ENCODE assay signal across 8 mouse cellular contexts in genomic region chr13:56522081-56522820, GRCm38 (mm10). TPM values are rescaled to one million over a fixed set of nuclear protein-coding genes. Genes with fewer than 3 reads are reported as not detected.
DNase-seq lines count a peak whose midpoint lies in the region; ATAC-seq and TF ChIP-seq lines count a peak whose summit lies in the region.

Fbxl21 (plus strand) TSS chr13:56522472.

- no peak for TF ChIP-seq CTCF in CH12.LX (conservative IDR thresholded peaks at IDR 0.05 in 1 of 2, IDR thresholded peaks at IDR 0.05 in 1 of 2; ENCODE audit: low read depth in 2 of 2, low read length in 2 of 2)

- peaks cover 0 to 8% of the 10 kb centered on the region in 2 experiments; a peak in 1 of 4 replicates for H3K4me1 ChIP-seq in CH12.LX (ENCODE audit: control insufficient read depth in 1 of 2, insufficient read depth in 2 of 2)
- H3K4me1 ChIP-seq in forebrain, embryonic 12.5 days, result peaks cover 3% of the 10 kb centered on the region
- H3K4me1 ChIP-seq in heart, embryonic 16.5 days (ENCODE audit: control insufficient read depth, insufficient read depth, low read length), result no peaks in the 10 kb centered on the region
- peaks cover 8% of the 10 kb centered on the region for H3K4me1 ChIP-seq in liver, embryonic 13.5 days (replicated peaks)
- no peaks in the 10 kb centered on the region for H3K4me1 ChIP-seq in stomach, embryonic 14.5 days (ENCODE audit: control insufficient read depth, insufficient read depth, low read length)

- TF ChIP-seq EP300 in CH12.LX (IDR thresholded peaks at IDR 0.05; ENCODE audit: low read length), result no peak

- TF ChIP-seq RAD21 in CH12.LX (IDR thresholded peaks at IDR 0.05; ENCODE audit: low read depth, low read length), result no peak

- ATAC-seq in cerebellum, adult (ENCODE audit: insufficient number of reproducible peaks, low FRiP score, low TSS enrichment), result peak; percentile 98
- peak; percentile 98 for ATAC-seq in forebrain, embryonic 12.5 days (ENCODE audit: low FRiP score)
- peak; percentile 98 for ATAC-seq in heart, embryonic 16.5 days (replicated peaks; ENCODE audit: extremely low read depth, insufficient read depth, low FRiP score)
- ATAC-seq in liver, embryonic 13.5 days (ENCODE audit: low read depth), result peak; percentile 97
- ATAC-seq in stomach, embryonic 14.5 days (ENCODE audit: insufficient number of reproducible peaks, insufficient read depth, low FRiP score, low read depth), result peak; percentile 99

- H3K36me3 ChIP-seq in CH12.LX (replicated peaks in 1 of 2; ENCODE audit: control insufficient read depth in 1 of 2, insufficient read depth in 1 of 2, low read length in 1 of 2), result no peaks in the 10 kb centered on the region
- H3K36me3 ChIP-seq in forebrain, embryonic 12.5 days (replicated peaks), result no peaks in the 10 kb centered on the region
- no peaks in the 10 kb centered on the region for H3K36me3 ChIP-seq in heart, embryonic 16.5 days (ENCODE audit: control insufficient read depth, insufficient read depth)
- no peaks in the 10 kb centered on the region for H3K36me3 ChIP-seq in liver, embryonic 13.5 days
- H3K36me3 ChIP-seq in stomach, embryonic 14.5 days (ENCODE audit: control insufficient read depth, insufficient read depth, low read length), result no peaks in the 10 kb centered on the region

- peaks cover 2% of the 10 kb centered on the region for H3K9me3 ChIP-seq in CH12.LX (replicated peaks; ENCODE audit: low read length)
- H3K9me3 ChIP-seq in forebrain, embryonic 12.5 days, result no peaks in the 10 kb centered on the region
- H3K9me3 ChIP-seq in heart, embryonic 16.5 days (replicated peaks; ENCODE audit: control insufficient read depth, low read length), result no peaks in the 10 kb centered on the region
- H3K9me3 ChIP-seq in liver, embryonic 13.5 days (replicated peaks), result no peaks in the 10 kb centered on the region
- no peaks in the 10 kb centered on the region for H3K9me3 ChIP-seq in stomach, embryonic 14.5 days (ENCODE audit: control insufficient read depth, low read depth, low read length)

- 0 out of 2 replicates have a peak within 1 kb of the TSS, but pooled peaks have one; percentile 13 for H3K9ac ChIP-seq in CH12.LX (ENCODE audit: insufficient read depth, low read depth)
- peak within 1 kb of the TSS; percentile 64 for H3K9ac ChIP-seq in forebrain, embryonic 12.5 days
- H3K9ac ChIP-seq in heart, embryonic 16.5 days (ENCODE audit: low read length), result peak within 1 kb of the TSS; percentile 69
- H3K9ac ChIP-seq in liver, embryonic 13.5 days, result peak within 1 kb of the TSS; percentile 62
- H3K9ac ChIP-seq in stomach, embryonic 14.5 days (replicated peaks; ENCODE audit: low read depth, low read length), result peak within 1 kb of the TSS; percentile 43

- no peak within 1 kb of the TSS for H3K27ac ChIP-seq in CH12.LX (ENCODE audit: insufficient read depth, low read depth)
- H3K27ac ChIP-seq in forebrain, embryonic 12.5 days, result no peak within 1 kb of the TSS
- H3K27ac ChIP-seq in heart, embryonic 16.5 days (ENCODE audit: low read length), result no peak within 1 kb of the TSS; the same call in 1 of the 2 replicates
- H3K27ac ChIP-seq in liver, embryonic 13.5 days, result no peak within 1 kb of the TSS
- H3K27ac ChIP-seq in stomach, embryonic 14.5 days (ENCODE audit: low read length), result no peak within 1 kb of the TSS; the same call in 1 of the 2 replicates

- peak within 1 kb of the TSS; percentile 93 for H3K4me2 ChIP-seq in CH12.LX (ENCODE audit: insufficient read depth, low read depth, poor library complexity, severe bottlenecking)
- peak within 1 kb of the TSS; percentile 91 for H3K4me2 ChIP-seq in forebrain, embryonic 12.5 days
- H3K4me2 ChIP-seq in heart, embryonic 16.5 days (ENCODE audit: low read depth, low read length), result peak within 1 kb of the TSS; percentile 85
- peak within 1 kb of the TSS; percentile 87 for H3K4me2 ChIP-seq in liver, embryonic 13.5 days
- H3K4me2 ChIP-seq in stomach, embryonic 14.5 days (replicated peaks; ENCODE audit: low read depth, low read length), result peak within 1 kb of the TSS; percentile 66

- no peaks in the 10 kb centered on the region for H3K79me2 ChIP-seq in CH12.LX (replicated peaks; ENCODE audit: control insufficient read depth, extremely low read depth, insufficient read depth, poor library complexity, severe bottlenecking)

- in situ Hi-C loops in CH12.LX (cut with MboI; ENCODE audit: low pct_ligation_motif_present, low pct_unique_long_range_greater_than_20kb, low sequenced_read_pairs), result no loop called here

- peak within 1 kb of the TSS; percentile 13 to 66 (median 32) for H3K4me3 ChIP-seq in CH12.LX (replicated peaks in 1 of 3; ENCODE audit: low read depth in 2 of 3, low read length in 2 of 3, poor library complexity in 1 of 3)
- H3K4me3 ChIP-seq in forebrain, embryonic 12.5 days (replicated peaks), result peak within 1 kb of the TSS; percentile 73
- peak within 1 kb of the TSS; percentile 64 for H3K4me3 ChIP-seq in heart, embryonic 16.5 days (ENCODE audit: low read length)
- H3K4me3 ChIP-seq in liver, embryonic 13.5 days (replicated peaks), result peak within 1 kb of the TSS; percentile 65
- H3K4me3 ChIP-seq in stomach, embryonic 14.5 days (ENCODE audit: low read depth, low read length), result peak within 1 kb of the TSS; percentile 54

- no peak for TF ChIP-seq POLR2A in CH12.LX (IDR thresholded peaks at IDR 0.05; ENCODE audit: low read depth, low read length)

- peaks cover 67% of the 10 kb centered on the region for H3K27me3 ChIP-seq in CH12.LX (replicated peaks)
- H3K27me3 ChIP-seq in forebrain, embryonic 12.5 days, result peaks cover 2% of the 10 kb centered on the region; the same call in 1 of the 2 replicates
- no peaks in the 10 kb centered on the region for H3K27me3 ChIP-seq in heart, embryonic 16.5 days (ENCODE audit: control insufficient read depth, insufficient read depth, low read length)
- no peaks in the 10 kb centered on the region for H3K27me3 ChIP-seq in liver, embryonic 13.5 days
- H3K27me3 ChIP-seq in stomach, embryonic 14.5 days (ENCODE audit: control insufficient read depth, insufficient read depth, low read length), result no peaks in the 10 kb centered on the region

- peak; percentile 62 for DNase-seq in CH12.LX (ENCODE audit: extremely low read depth)
- DNase-seq in kidney, postnatal 25 days, result peak; percentile 96 to 97
- peak; percentile 88 for DNase-seq in liver, embryonic 13.5 days
- peak; percentile 95 to 97 for DNase-seq in natural killer cell, adult 2 months (ENCODE audit: low spot score in 2 of 2)

- 1% methylated on average over 56 of the region's 56 CpGs for WGBS in forebrain, embryonic 12.5 days
- WGBS in heart, embryonic 16.5 days, result 1% methylated on average over 55 of the region's 56 CpGs
- WGBS in liver, embryonic 13.5 days (ENCODE audit: insufficient replicate concordance), result under 1% methylated on average over 55 of the region's 56 CpGs
- under 1% methylated on average over 56 of the region's 56 CpGs for WGBS in stomach, embryonic 14.5 days

- dilution Hi-C loops in CH12.LX (cut with MboI; ENCODE audit: extremely low pct_ligation_motif_present, extremely low pct_unique_long_range_greater_than_20kb, low sequenced_read_pairs), result no loop called here

TF ChIP-seq in CH12.LX, 34 proteins besides CTCF, POLR2A, EP300 and RAD21:
- no peak for TF ChIP-seq SIN3A (IDR thresholded peaks at IDR 0.05; ENCODE audit: low read length)
- TF ChIP-seq SMC3 (IDR thresholded peaks at IDR 0.05; ENCODE audit: low read depth, low read length), result no peak
- no peak for TF ChIP-seq KAT2A (IDR thresholded peaks at IDR 0.05; ENCODE audit: insufficient replicate concordance, low read length)
- TF ChIP-seq ZNF384 (IDR thresholded peaks at IDR 0.05; ENCODE audit: low read depth, low read length), result no peak
- no peak for TF ChIP-seq NELFE (IDR thresholded peaks at IDR 0.05; ENCODE audit: low read depth, low read length)
- no peak for TF ChIP-seq E2F4 (IDR thresholded peaks at IDR 0.05; ENCODE audit: insufficient replicate concordance, low read depth, low read length)
- peak; percentile 63 for TF ChIP-seq ELF1 (IDR thresholded peaks at IDR 0.05; ENCODE audit: low read depth, low read length)

RNA-seq across cellular contexts. Expression of gene Fbxl21, which starts in this region (rescaled TPM):
- total RNA-seq in CH12.LX (2012; rRNA removed) (not detected in 2 replicates), CH12.LX (2014; rRNA removed) (not detected in 2 replicates)
- polyA plus RNA-seq in CH12.LX (2012; ENCODE audit: insufficient read length, low read depth), result not detected in 2 replicates
- 2.0 and 2.4 TPM in 2 replicates for polyA plus RNA-seq in forebrain, embryonic 12.5 days (2016; fragmentation: Nextera tagmentation; extraction: Ambion mirVana)
- 0.72 and 1.00 TPM in 2 replicates for polyA plus RNA-seq in heart, embryonic 16.5 days (2015; fragmentation: Nextera tagmentation; extraction: Ambion mirVana)
- 0.88 and 0.89 TPM in 2 replicates for polyA plus RNA-seq in liver, embryonic 13.5 days (2015; fragmentation: Nextera tagmentation; extraction: Ambion mirVana)
- 2.5 and 3.2 TPM in 2 replicates for polyA plus RNA-seq in stomach, embryonic 14.5 days (2014; fragmentation: Nextera tagmentation; extraction: Ambion mirVana)

Comparison
In these comparisons a context has a peak if more than half of its experiments do, and no peak if none do; other contexts are left out.
1. Peak in DNase-seq, H3K4me3 ChIP-seq, H3K9ac ChIP-seq and H3K4me2 ChIP-seq in CH12.LX; RNA of the gene not detected or under 1 TPM.
2. Peak in ATAC-seq, H3K4me3 ChIP-seq, H3K9ac ChIP-seq and H3K4me2 ChIP-seq in heart, embryonic 16.5 days; RNA of the gene not detected or under 1 TPM.
3. Peak in DNase-seq, ATAC-seq, H3K4me3 ChIP-seq, H3K9ac ChIP-seq and H3K4me2 ChIP-seq in liver, embryonic 13.5 days; RNA of the gene not detected or under 1 TPM.
4. H3K9ac ChIP-seq: peak in every context shown above with its lines; median percentile 69 in heart, embryonic 16.5 days; 64 in forebrain, embryonic 12.5 days; 62 in liver, embryonic 13.5 days; 43 in stomach, embryonic 14.5 days; 13 in CH12.LX.